Mouse (Mus musculus) bone marrow macrophage, adult 2 months (primary cell): ENCODE measurements around the gene Srrm2. TPM values are rescaled to one million over a fixed set of nuclear protein-coding genes. Genes with fewer than 3 reads are reported as not detected.
"Not testable (repeated sequence)": the region's sequence is repeated elsewhere in the genome, so short reads cannot be mapped to it uniquely, and the experiment has no call there.

ENCODE experiments used
- H3K27ac ChIP-seq: 2 replicates; pipeline ENCODE4 v1.5.1; 2012; ENCODE audit warnings: low read depth, low read length; ENCODE audit not compliant: insufficient read depth
- H3K4me1 ChIP-seq: 2 replicates; pipeline ENCODE4 v1.6.1; 2012; ENCODE audit warnings: low read length; ENCODE audit not compliant: control insufficient read depth, insufficient read depth
- H3K4me3 ChIP-seq: 2 replicates; pipeline ENCODE4 v1.5.1; 2012; ENCODE audit warnings: mild to moderate bottlenecking, low read length, moderate library complexity; ENCODE audit not compliant: insufficient read depth
- CTCF ChIP-seq: IDR thresholded peaks from 2 replicates; pipeline ENCODE4 v1.5.1; 2012; ENCODE audit warnings: low read depth, mild to moderate bottlenecking, low read length, moderate library complexity
- POLR2A ChIP-seq: IDR thresholded peaks from 2 replicates; pipeline ENCODE4 v1.6.1; 2012; ENCODE audit warnings: mild to moderate bottlenecking, low read depth, low read length, borderline replicate concordance
- polyA plus RNA-seq: library from polyadenylated mRNA; stranded (reverse); fragments of >200 nt; gene quantifications from 2 replicates; pipeline ENCODE4 v1.2.4, GENCODE M21; 2012; ENCODE audit not compliant: missing spikeins, insufficient read depth, insufficient read length

The Srrm2 gene
- polyA plus RNA-seq, 1 experiment: 502 TPM

DNA sequence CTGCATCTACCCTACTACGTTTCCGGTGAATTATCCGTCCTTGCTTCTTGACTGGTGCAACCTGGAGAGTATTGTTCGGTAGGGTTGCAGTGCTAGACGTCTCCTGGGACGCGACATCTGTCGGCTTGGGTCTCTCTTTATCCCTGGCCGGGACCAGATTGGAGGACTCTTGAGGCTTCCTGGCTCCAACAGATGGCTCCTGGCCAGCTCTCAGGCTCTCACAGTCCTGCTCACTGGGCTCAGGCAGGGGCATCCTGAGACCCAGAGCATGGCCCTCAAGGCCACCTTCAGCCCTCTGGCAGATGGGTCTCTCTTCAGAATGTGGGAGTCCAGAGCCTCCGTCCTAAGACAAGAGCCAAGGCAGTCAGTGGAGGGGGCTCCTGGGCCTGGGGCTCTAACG, 27.4 kb upstream of the Srrm2 start:
- Histone ChIP-seq H3K27ac (no peak overlapping the region), H3K4me1 (no peaks in the 10 kb centered on the region), H3K4me3 (no peak overlapping the region)
- TF ChIP-seq CTCF (no peak), POLR2A (no peak)

GRCm38 (mm10) chr17:23770493-23770892, 19.8 kb upstream of the Srrm2 start:
- Histone ChIP-seq H3K4me1 (0 out of 2 replicates have a peak, but pooled peaks cover 4% of the 10 kb centered on the region), H3K27ac (no peak overlapping the region), H3K4me3 (peak overlapping the region; percentile 73)
- TF ChIP-seq CTCF (no peak), POLR2A (no peak)

DNA sequence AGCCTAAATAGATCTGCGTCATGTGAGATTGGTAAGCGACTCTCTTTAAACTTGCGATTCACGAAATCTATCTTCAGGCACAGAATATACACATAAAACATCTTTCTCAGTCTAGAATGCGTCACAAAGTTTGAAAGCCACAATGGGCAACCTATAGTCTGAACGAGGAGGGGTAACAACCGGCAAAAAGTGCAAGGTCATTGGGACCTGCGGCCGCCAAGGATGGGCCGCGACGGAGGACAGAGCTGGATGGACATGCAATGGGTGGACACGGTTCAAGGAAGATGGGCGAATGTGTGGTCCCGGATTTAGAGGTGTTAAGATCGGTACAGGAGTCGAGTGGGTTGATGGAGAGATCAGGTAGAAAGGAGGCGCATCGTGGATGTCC, 19.4 kb upstream of the Srrm2 start:
- Histone ChIP-seq H3K27ac (no peak overlapping the region), H3K4me3 (peak overlapping the region; percentile 73), H3K4me1 (0 out of 2 replicates have a peak, but pooled peaks cover 4% of the 10 kb centered on the region)
- TF ChIP-seq POLR2A (no peak), CTCF (no peak)

- peak within 1 kb of the TSS; percentile 73 for H3K4me3 ChIP-seq
- peaks cover 7% of the 10 kb centered on the region for H3K4me1 ChIP-seq
- TF ChIP-seq CTCF (no peak), POLR2A (peak; percentile 44; the same call in 1 of the 2 replicates)
- no peak within 1 kb of the TSS for H3K27ac ChIP-seq
Observed at GRCm38 (mm10) chr17:23771284-23772218, 18.8 kb upstream of the Srrm2 start, which contains the start of gene Flywch1. TSS of gene Flywch1 (minus strand) at chr17:23771602.

- H3K4me1 ChIP-seq: peaks cover 13% of the 10 kb centered on the region
- not testable (repeated sequence) for H3K4me3 ChIP-seq, H3K27ac ChIP-seq
Observed at GRCm38 (mm10) chr17:23772219-23772556, 18.1 kb upstream of the Srrm2 start.

DNA sequence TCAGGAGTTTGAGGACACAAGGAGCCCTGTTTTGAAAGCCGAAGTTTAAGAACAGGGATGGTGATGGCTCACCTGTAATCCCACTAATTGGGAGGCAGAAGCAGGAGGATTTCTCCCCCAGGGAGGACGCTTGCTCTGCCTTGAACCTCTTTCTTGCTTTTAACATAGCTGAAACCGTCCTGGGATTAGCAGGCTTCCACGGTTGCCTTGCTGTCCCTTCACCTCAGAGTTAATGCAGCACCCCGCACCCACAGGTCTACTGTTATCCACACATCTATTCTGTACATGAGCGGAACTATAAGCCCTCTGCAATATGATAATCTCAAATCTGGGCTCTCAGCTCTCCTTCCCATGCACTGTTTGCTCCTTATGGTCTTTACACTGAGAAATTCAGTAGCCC, 16.7 kb upstream of the Srrm2 start:
- TF ChIP-seq POLR2A (no peak), CTCF (no peak)
- H3K4me3 ChIP-seq: no peak overlapping the region
- no peak overlapping the region for H3K27ac ChIP-seq
- peaks cover 17% of the 10 kb centered on the region for H3K4me1 ChIP-seq

- Histone ChIP-seq H3K4me1 (peaks cover 17% of the 10 kb centered on the region), H3K4me3 (no peak overlapping the region), H3K27ac (no peak overlapping the region)
- TF ChIP-seq POLR2A: no peak
- TF ChIP-seq CTCF: peak; percentile 60
Observed at GRCm38 (mm10) chr17:23774090-23774489, 16.2 kb upstream of the Srrm2 start.

DNA sequence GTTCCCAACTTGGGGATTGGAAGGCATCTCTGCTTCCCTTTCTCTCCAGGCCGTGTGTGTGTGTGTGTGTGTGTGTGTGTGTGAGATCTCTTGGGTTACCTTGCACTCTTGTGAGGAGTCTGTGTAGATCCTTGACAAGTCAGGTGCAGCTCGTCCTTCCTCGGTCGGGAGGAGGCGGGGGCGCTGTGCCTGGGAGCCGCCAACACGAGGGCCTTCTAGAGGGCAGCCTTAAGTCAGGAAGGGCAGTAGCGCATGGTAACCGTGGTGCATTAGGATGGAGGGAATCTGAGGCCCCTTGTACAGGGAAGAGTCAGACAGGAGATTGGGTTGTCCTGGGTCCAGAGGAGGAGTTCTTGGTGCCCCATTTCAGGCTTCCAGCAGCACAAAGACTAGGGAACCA, 14.1 kb upstream of the Srrm2 start:
- no peak overlapping the region for H3K27ac ChIP-seq
- H3K4me3 ChIP-seq: no peak overlapping the region
- TF ChIP-seq CTCF (no peak), POLR2A (no peak)
- peaks cover 17% of the 10 kb centered on the region for H3K4me1 ChIP-seq

DNA sequence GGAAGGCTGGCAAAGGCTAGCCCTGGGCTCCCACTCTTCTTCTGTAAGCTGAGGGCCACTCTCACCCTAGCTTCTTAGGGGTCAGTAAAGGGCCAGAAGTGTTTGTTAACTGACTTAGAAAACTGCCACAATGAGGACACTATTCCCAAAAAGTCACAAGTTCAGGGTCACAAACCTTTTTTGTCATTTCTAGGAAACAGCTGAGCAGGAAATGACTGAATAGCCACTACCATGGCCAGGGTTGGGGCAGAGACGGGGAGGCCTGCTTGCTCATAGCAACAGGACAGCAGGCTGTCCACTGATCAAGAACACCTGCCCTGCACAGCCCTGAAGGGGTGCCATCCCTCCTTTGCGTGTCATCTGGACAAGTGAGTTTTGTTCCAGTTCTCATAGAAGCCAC, 13.2 kb upstream of the Srrm2 start:
- peaks cover 16% of the 10 kb centered on the region for H3K4me1 ChIP-seq
- no peak overlapping the region for H3K27ac ChIP-seq
- TF ChIP-seq POLR2A (no peak), CTCF (no peak)
- no peak overlapping the region for H3K4me3 ChIP-seq

DNA sequence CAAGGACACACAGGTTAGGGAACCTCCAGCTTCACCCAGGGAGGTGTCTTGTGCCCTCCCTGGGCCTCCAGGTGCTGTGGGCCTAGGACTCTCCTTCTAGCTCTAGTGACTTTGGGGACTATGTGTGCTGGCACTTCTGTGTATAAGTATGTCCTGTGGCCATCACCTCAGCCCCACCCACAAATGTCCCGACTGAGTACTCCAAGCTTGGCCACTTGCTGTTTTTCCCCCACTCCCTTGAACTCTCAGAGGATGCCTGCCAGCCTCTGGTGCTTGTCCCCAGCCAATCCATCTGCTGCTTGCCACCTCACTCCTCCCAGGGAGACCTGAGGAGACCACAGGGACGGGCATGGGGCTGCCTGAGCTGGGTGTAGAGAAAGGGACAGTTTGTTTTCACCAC, 11.9 kb upstream of the Srrm2 start:
- H3K4me3 ChIP-seq: no peak overlapping the region
- no peak overlapping the region for H3K27ac ChIP-seq
- H3K4me1 ChIP-seq: peaks cover 15% of the 10 kb centered on the region
- TF ChIP-seq POLR2A (no peak), CTCF (no peak)

DNA sequence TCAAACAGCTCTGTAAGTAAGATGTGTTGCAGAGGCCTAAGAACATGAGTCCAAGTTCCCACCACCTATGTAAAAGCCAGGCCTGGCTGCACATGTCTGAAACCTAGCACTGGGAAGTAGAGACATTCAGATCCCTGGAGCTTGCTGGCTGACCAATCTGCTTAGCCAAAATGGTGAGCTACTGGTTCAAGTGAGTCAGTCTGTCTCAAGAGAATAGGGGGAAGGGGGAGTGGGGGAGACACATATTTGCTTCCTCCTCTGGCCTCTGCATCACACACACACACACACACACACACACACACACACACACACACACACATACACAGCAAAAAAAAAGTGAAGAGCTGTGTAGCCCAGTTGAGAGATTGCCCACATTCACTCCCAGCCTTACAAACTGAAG, 7.0 kb upstream of the Srrm2 start:
- no peak for TF ChIP-seq CTCF
- no peak for TF ChIP-seq POLR2A
- H3K4me3 ChIP-seq: no peak overlapping the region
- H3K27ac ChIP-seq: no peak overlapping the region
- peaks cover 3% of the 10 kb centered on the region; the same call in 1 of the 2 replicates for H3K4me1 ChIP-seq
